Mouse (Mus musculus): ENCODE data around the gene Prr14l. TPM values are rescaled to one million over a fixed set of nuclear protein-coding genes. Genes with fewer than 3 reads are reported as not detected.
"Not testable (repeated sequence)": the region's sequence is repeated elsewhere in the genome, so short reads cannot be mapped to it uniquely, and the experiment has no call there.

Prr14l gene
- 14.1 and 16.2 TPM in 2 replicates for polyA plus RNA-seq (2016; fragmentation: Nextera tagmentation; extraction: Ambion mirVana)

GRCm38 (mm10) chr5:32853731-32854507, at the start of gene Prr14l:
Prr14l (minus strand) TSS chr5:32854256.
- Histone ChIP-seq H3K27ac (peak within 1 kb of the TSS; percentile 84), H3K4me3 (peak within 1 kb of the TSS; percentile 81), H3K9me3 (no peaks in the 10 kb centered on the region), H3K9ac (peak within 1 kb of the TSS; percentile 95), H3K27me3 (no peaks in the 10 kb centered on the region), H3K4me1 (peaks cover 14% of the 10 kb centered on the region), H3K4me2 (replicated peaks) (peak within 1 kb of the TSS; percentile 58), H3K36me3 (peaks cover 6% of the 10 kb centered on the region; the same call in 1 of the 2 replicates)
- WGBS: under 1% methylated on average over 50 of the region's 51 CpGs
- peak; percentile 95 for ATAC-seq (ENCODE audit: insufficient number of reproducible peaks, insufficient read depth, low FRiP score, low TSS enrichment)

- no peaks in the 10 kb centered on the region for H3K4me1 ChIP-seq
- 68% methylated on average over 3 of the region's 3 CpGs for WGBS
- peaks cover 58% of the 10 kb centered on the region for H3K36me3 ChIP-seq
- ATAC-seq (ENCODE audit: insufficient number of reproducible peaks, insufficient read depth, low FRiP score, low TSS enrichment): no peak
- H3K9me3 ChIP-seq: no peaks in the 10 kb centered on the region
- no peak overlapping the region for H3K4me3 ChIP-seq
- H3K9ac ChIP-seq: no peak overlapping the region
- no peaks in the 10 kb centered on the region for H3K27me3 ChIP-seq
- H3K4me2 ChIP-seq (replicated peaks): no peak overlapping the region
- H3K27ac ChIP-seq: no peak overlapping the region
Observed at GRCm38 (mm10) chr5:32886739-32887138, 32.7 kb upstream of the Prr14l start.

GRCm38 (mm10) chr5:32872346-32872745, 18.3 kb upstream of the Prr14l start:
- H3K4me2 ChIP-seq (replicated peaks): no peak overlapping the region
- WGBS: 92% methylated on average over 5 of the region's 5 CpGs
- no peaks in the 10 kb centered on the region for H3K27me3 ChIP-seq
- H3K4me1 ChIP-seq: no peaks in the 10 kb centered on the region
- no peak for ATAC-seq (ENCODE audit: insufficient number of reproducible peaks, insufficient read depth, low FRiP score, low TSS enrichment)
- no peak overlapping the region for H3K9ac ChIP-seq
- no peak overlapping the region for H3K27ac ChIP-seq
- no peaks in the 10 kb centered on the region for H3K9me3 ChIP-seq
- peaks cover 54% of the 10 kb centered on the region for H3K36me3 ChIP-seq
- no peak overlapping the region for H3K4me3 ChIP-seq

GRCm38 (mm10) chr5:32869389-32870024, 15.5 kb upstream of the Prr14l start:
- Histone ChIP-seq H3K4me1 (peaks cover 3% of the 10 kb centered on the region; the same call in 1 of the 2 replicates), H3K27ac (no peak overlapping the region), H3K4me2 (replicated peaks) (no peak overlapping the region), H3K36me3 (peaks cover 49% of the 10 kb centered on the region), H3K9ac (no peak overlapping the region), H3K9me3 (no peaks in the 10 kb centered on the region), H3K4me3 (no peak overlapping the region), H3K27me3 (no peaks in the 10 kb centered on the region)
- WGBS: 94% methylated on average over 5 of the region's 5 CpGs
- no peak for ATAC-seq (ENCODE audit: insufficient number of reproducible peaks, insufficient read depth, low FRiP score, low TSS enrichment)

- Histone ChIP-seq H3K4me1 (peaks cover 7% of the 10 kb centered on the region; the same call in 1 of the 2 replicates), H3K27me3 (no peaks in the 10 kb centered on the region), H3K9ac (peak within 1 kb of the TSS; percentile 77), H3K4me3 (peak within 1 kb of the TSS; percentile 72), H3K36me3 (peaks cover 18% of the 10 kb centered on the region), H3K27ac (peak within 1 kb of the TSS; percentile 81), H3K9me3 (no peaks in the 10 kb centered on the region), H3K4me2 (replicated peaks) (peak within 1 kb of the TSS; percentile 60)
- ATAC-seq (ENCODE audit: insufficient number of reproducible peaks, insufficient read depth, low FRiP score, low TSS enrichment): peak; percentile 98
- 1% methylated on average over 60 of the region's 64 CpGs for WGBS
Observed at GRCm38 (mm10) chr5:32863253-32864228, 9.5 kb upstream of the Prr14l start, which contains the start of gene Depdc5. Depdc5 (plus strand) TSS chr5:32863701.

- H3K27ac ChIP-seq: no peak overlapping the region
Observed at GRCm38 (mm10) chr5:32862469-32863132, 8.5 kb upstream of the Prr14l start.

GRCm38 (mm10) chr5:32861082-32861481, 7.0 kb upstream of the Prr14l start:
- 0 out of 2 replicates have a peak, but pooled peaks cover 3% of the 10 kb centered on the region for H3K36me3 ChIP-seq
- no peak overlapping the region for H3K9ac ChIP-seq
- H3K9me3 ChIP-seq: no peaks in the 10 kb centered on the region
- H3K4me1 ChIP-seq: peaks cover 7% of the 10 kb centered on the region; the same call in 1 of the 2 replicates
- ATAC-seq (ENCODE audit: insufficient number of reproducible peaks, insufficient read depth, low FRiP score, low TSS enrichment): no peak
- no peak overlapping the region for H3K4me2 ChIP-seq (replicated peaks)
- H3K27ac ChIP-seq: no peak overlapping the region
- no peaks in the 10 kb centered on the region for H3K27me3 ChIP-seq
- 88% methylated on average over 1 of the region's 1 CpGs for WGBS
- H3K4me3 ChIP-seq: no peak overlapping the region

More at GRCm38 (mm10) chr5:32862469-32863132, 8.5 kb upstream of the Prr14l start:
- 83% methylated on average over 6 of the region's 6 CpGs for whole genome bisulfite sequencing
- Histone ChIP-seq H3K9me3 (no peaks in the 10 kb centered on the region), H3K27me3 (no peaks in the 10 kb centered on the region), H3K4me1 (peaks cover 7% of the 10 kb centered on the region; the same call in 1 of the 2 replicates), H3K36me3 (0 out of 2 replicates have a peak, but pooled peaks cover 9% of the 10 kb centered on the region), H3K4me3 (no peak overlapping the region), H3K9ac (no peak overlapping the region), H3K4me2 (replicated peaks) (peak overlapping the region; percentile 60)
- no peak for ATAC-seq (ENCODE audit: insufficient number of reproducible peaks, insufficient read depth, low FRiP score, low TSS enrichment)

GRCm38 (mm10) chr5:32857781-32858220, 3.7 kb upstream of the Prr14l start:
- Histone ChIP-seq H3K27me3 (no peaks in the 10 kb centered on the region), H3K4me1 (no peaks in the 10 kb centered on the region), H3K9ac (peak overlapping the region; percentile 44; the same call in 1 of the 2 replicates), H3K4me3 (peak overlapping the region; percentile 43), H3K4me2 (replicated peaks) (peak overlapping the region; percentile 50), H3K36me3 (no peaks in the 10 kb centered on the region), H3K27ac (peak overlapping the region; percentile 74), H3K9me3 (no peaks in the 10 kb centered on the region)
- ATAC-seq (ENCODE audit: insufficient number of reproducible peaks, insufficient read depth, low FRiP score, low TSS enrichment): no peak
- WGBS: 4% methylated on average over 6 of the region's 6 CpGs

- H3K4me1 ChIP-seq: peaks cover 14% of the 10 kb centered on the region
- H3K27me3 ChIP-seq; H3K9ac ChIP-seq; H3K27ac ChIP-seq; H3K4me2 ChIP-seq (replicated peaks); ATAC-seq (ENCODE audit: insufficient number of reproducible peaks, insufficient read depth, low FRiP score, low TSS enrichment); H3K36me3 ChIP-seq; H3K4me3 ChIP-seq; H3K9me3 ChIP-seq: not testable (repeated sequence)
- WGBS: 99% methylated on average over 3 of the region's 3 CpGs
Observed at GRCm38 (mm10) chr5:32855274-32855673, 1.2 kb upstream of the Prr14l start.

GRCm38 (mm10) chr5:32854818-32855217, 762 bp upstream of the Prr14l start:
- Histone ChIP-seq H3K4me1 (peaks cover 14% of the 10 kb centered on the region), H3K9me3 (no peaks in the 10 kb centered on the region), H3K4me3 (no peak overlapping the region), H3K27ac (peak overlapping the region; percentile 24; the same call in 1 of the 2 replicates), H3K27me3 (no peaks in the 10 kb centered on the region), H3K4me2 (replicated peaks) (no peak overlapping the region), H3K9ac (no peak overlapping the region), H3K36me3 (peaks cover 6% of the 10 kb centered on the region; the same call in 1 of the 2 replicates)
- no peak for ATAC-seq (ENCODE audit: insufficient number of reproducible peaks, insufficient read depth, low FRiP score, low TSS enrichment)
- 86% methylated on average over 4 of the region's 4 CpGs for WGBS

Measured in embryonic facial prominence, embryonic 12.5 days (tissue).